Mouse (Mus musculus) cortical plate, adult 2 months (tissue): ENCODE data around the gene Lyg1.

Source experiments
- CTCF ChIP-seq: fragments of 200-500 bp; IDR thresholded peaks from 2 replicates; pipeline ENCODE4 v1.5.1; 2011; ENCODE audit warnings: mild to moderate bottlenecking, control low read depth, low read length; ENCODE audit not compliant: insufficient read depth; ENCODE audit errors: extremely low read depth
- POLR2A ChIP-seq: fragments of 200-500 bp; IDR thresholded peaks from 2 replicates; pipeline ENCODE4 v1.6.1; 2011; ENCODE audit warnings: mild to moderate bottlenecking, low read length, control low read depth; ENCODE audit not compliant: insufficient read depth; ENCODE audit errors: extremely low read depth

GRCm38 (mm10) chr1:37998371-37999199, 41.0 kb upstream of the Lyg1 start:
- no peak for TF ChIP-seq POLR2A
- no peak for TF ChIP-seq CTCF
